Mouse (Mus musculus) B cell, adult 67 days (primary cell): ENCODE data around the gene Timm9. TPM values are rescaled to one million over a fixed set of nuclear protein-coding genes. Genes with fewer than 3 reads are reported as not detected.

Source experiments
- total RNA-seq, 2 experiments: library from RNA; stranded (reverse); gene quantifications; 4 replicates each; pipeline ENCODE4 v1.2.4; 2023

Timm9 gene
- 10 to 100 TPM; 29.5 to 40.6 TPM for total RNA-seq

GRCm38 (mm10) chr12:71136130-71136973, at the start of gene Timm9, which contains the start of gene 2700049A03Rik:
Timm9 (minus strand) TSS chr12:71136684.
2700049A03Rik (plus strand) TSS chr12:71136848.

GRCm38 (mm10) chr12:71111331-71111730, 25.2 kb downstream of the Timm9 start, which contains the start of gene Tomm20l:
Tomm20l (plus strand) TSS chr12:71111428.

Other genes starting within 250 kb of the Timm9 start
- 100 to 1,000 TPM; 109 to 116 TPM for gene Actr10, start 198.8 kb downstream of the Timm9 start, total RNA-seq
- 100 to 1,000 TPM; 206 to 233 TPM for gene Psma3, start 162.1 kb downstream of the Timm9 start, total RNA-seq
- 10 to 100 TPM; 68.1 to 81.9 TPM for gene Arid4a, start 120.7 kb downstream of the Timm9 start, total RNA-seq
- not detected for gene Tomm20l, start 25.3 kb downstream of the Timm9 start, total RNA-seq
- 10 to 100 TPM; 14.2 to 15.1 TPM for gene 2700049A03Rik, start 164 bp upstream of the Timm9 start, total RNA-seq
- gene Dact1, start 173.2 kb upstream of the Timm9 start, total RNA-seq = under 1 TPM; 0.15 to 0.21 TPM